Mouse (Mus musculus) small intestine, adult 2 months (tissue): Measurements from ENCODE around the gene Copg2.

Source experiments
- CTCF ChIP-seq: fragments of 200-500 bp; IDR thresholded peaks from 2 replicates; pipeline ENCODE4 v1.5.1; 2012; ENCODE audit warnings: low read depth, mild to moderate bottlenecking, control low read depth, inconsistent platforms, low read length, moderate library complexity, mixed read lengths; ENCODE audit not compliant: insufficient replicate concordance, insufficient read length; ENCODE audit errors: extremely low read depth
- POLR2A ChIP-seq: fragments of 200-500 bp; IDR thresholded peaks from 2 replicates; pipeline ENCODE4 v1.6.1; 2012; ENCODE audit warnings: low read depth, mild to moderate bottlenecking, control low read depth, inconsistent platforms, low read length, moderate library complexity

DNA sequence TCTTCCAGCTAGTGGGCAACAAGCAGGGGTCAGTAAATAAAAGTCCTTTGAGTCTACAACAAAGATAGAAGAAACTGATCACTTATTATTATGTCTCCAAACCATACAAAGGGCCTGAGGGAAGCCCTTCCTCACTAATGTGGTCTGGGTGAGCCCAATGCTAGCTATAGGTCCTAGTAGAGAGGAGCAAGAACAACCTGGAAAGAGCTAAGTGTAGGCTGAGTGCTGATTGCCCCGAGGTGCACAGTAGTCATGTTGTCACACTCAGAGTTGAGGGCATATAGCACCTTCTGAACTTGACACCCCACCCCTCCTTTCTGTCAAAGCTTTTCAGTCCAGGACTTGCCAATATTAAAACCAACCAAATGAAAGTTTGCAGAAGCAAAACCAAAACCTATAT lies 146.7 kb downstream of the Copg2 start:
- TF ChIP-seq CTCF (no peak), POLR2A (no peak)
